Mouse (Mus musculus): ENCODE measurements at regions not wholly inside any gene's neighbourhood (a gene's known extent, or its start where the extent isn't known, plus 50 kb on each side); places are given as distances from the start of the nearest gene placed in this dataset.
A peak's percentile ranks its signal among the peaks of the same experiment; 100 is the strongest.

GRCm38 (mm10) chr2:78094921-78095320 lies 148.7 kb upstream of the Cwc22 start:
- Histone ChIP-seq H3K27me3 (no peaks in the 10 kb centered on the region), H3K4me2 (no peak overlapping the region), H3K9ac (no peak overlapping the region), H3K27ac (replicated peaks) (no peak overlapping the region), H3K9me3 (no peaks in the 10 kb centered on the region), H3K36me3 (no peaks in the 10 kb centered on the region), H3K4me1 (replicated peaks) (no peaks in the 10 kb centered on the region), H3K4me3 (no peak overlapping the region)
- ATAC-seq (ENCODE audit: low read depth): no peak

- H3K27me3 ChIP-seq: no peaks in the 10 kb centered on the region; the same call in 1 of the 2 replicates
- H3K9ac ChIP-seq: no peak overlapping the region
- H3K36me3 ChIP-seq: no peaks in the 10 kb centered on the region
- no peak; the same call in 1 of the 2 replicates for ATAC-seq (ENCODE audit: low read depth)
- peaks cover 5% of the 10 kb centered on the region for H3K4me1 ChIP-seq (replicated peaks)
- H3K4me3 ChIP-seq: no peak overlapping the region
- 20% methylated on average over 16 of the region's 16 CpGs for WGBS
- H3K9me3 ChIP-seq: no peaks in the 10 kb centered on the region
- no peak overlapping the region for H3K27ac ChIP-seq (replicated peaks)
- H3K4me2 ChIP-seq: no peak overlapping the region
Measured at GRCm38 (mm10) chr2:78064321-78065037, 118.3 kb upstream of the Cwc22 start.

- Histone ChIP-seq H3K9ac (no peak overlapping the region), H3K9me3 (no peaks in the 10 kb centered on the region), H3K4me2 (no peak overlapping the region), H3K27me3 (no peaks in the 10 kb centered on the region), H3K4me1 (replicated peaks) (peaks cover 5% of the 10 kb centered on the region), H3K36me3 (no peaks in the 10 kb centered on the region), H3K4me3 (no peak overlapping the region), H3K27ac (replicated peaks) (no peak overlapping the region)
- no peak for ATAC-seq (ENCODE audit: low read depth)
- 81% methylated on average over 10 of the region's 10 CpGs for WGBS
Measured at GRCm38 (mm10) chr2:78059801-78060416, 113.7 kb upstream of the Cwc22 start.

- H3K9ac ChIP-seq: no peak overlapping the region
- 60% methylated on average over 2 of the region's 2 CpGs for WGBS
- H3K4me3 ChIP-seq: no peak overlapping the region
- no peak overlapping the region for H3K27ac ChIP-seq (replicated peaks)
- H3K36me3 ChIP-seq: no peaks in the 10 kb centered on the region
- no peaks in the 10 kb centered on the region for H3K27me3 ChIP-seq
- no peaks in the 10 kb centered on the region for H3K9me3 ChIP-seq
- H3K4me2 ChIP-seq: no peak overlapping the region
- no peak for ATAC-seq (ENCODE audit: low read depth)
- no peaks in the 10 kb centered on the region; the same call in 1 of the 2 replicates for H3K4me1 ChIP-seq (replicated peaks)
Measured at GRCm38 (mm10) chr2:78058988-78059387, 112.8 kb upstream of the Cwc22 start.

- Histone ChIP-seq H3K4me3 (no peak overlapping the region), H3K9me3 (no peaks in the 10 kb centered on the region), H3K9ac (no peak overlapping the region), H3K4me2 (no peak overlapping the region), H3K27ac (replicated peaks) (no peak overlapping the region), H3K27me3 (no peaks in the 10 kb centered on the region), H3K4me1 (replicated peaks) (peaks cover 8% of the 10 kb centered on the region), H3K36me3 (no peaks in the 10 kb centered on the region)
- 77% methylated on average over 3 of the region's 3 CpGs for WGBS
- no peak for ATAC-seq (ENCODE audit: low read depth)
Measured at GRCm38 (mm10) chr2:78053910-78054309, 107.7 kb upstream of the Cwc22 start.

- H3K27me3 ChIP-seq: no peaks in the 10 kb centered on the region
- H3K4me1 ChIP-seq (replicated peaks): peaks cover 13% of the 10 kb centered on the region
- no peak for ATAC-seq (ENCODE audit: low read depth)
- H3K36me3 ChIP-seq: no peaks in the 10 kb centered on the region
- H3K9ac ChIP-seq: no peak overlapping the region
- no peaks in the 10 kb centered on the region for H3K9me3 ChIP-seq
- no peak overlapping the region for H3K27ac ChIP-seq (replicated peaks)
- no peak overlapping the region for H3K4me2 ChIP-seq
- H3K4me3 ChIP-seq: no peak overlapping the region
- WGBS: 92% methylated on average over 7 of the region's 7 CpGs
Measured at GRCm38 (mm10) chr2:78050542-78050941, 104.4 kb upstream of the Cwc22 start.

GRCm38 (mm10) chr2:78049248-78049874 lies 103.2 kb upstream of the Cwc22 start:
- Histone ChIP-seq H3K4me3 (peak overlapping the region; percentile 26), H3K4me2 (peak overlapping the region; percentile 56), H3K4me1 (replicated peaks) (peaks cover 13% of the 10 kb centered on the region), H3K9me3 (no peaks in the 10 kb centered on the region), H3K36me3 (no peaks in the 10 kb centered on the region), H3K27ac (replicated peaks) (peak overlapping the region; percentile 50; the same call in 1 of the 2 replicates), H3K27me3 (no peaks in the 10 kb centered on the region), H3K9ac (peak overlapping the region; percentile 47; the same call in 1 of the 2 replicates)
- ATAC-seq (ENCODE audit: low read depth): peak; percentile 81
- 16% methylated on average over 8 of the region's 8 CpGs for WGBS

GRCm38 (mm10) chr2:78048706-78049055 lies 102.5 kb upstream of the Cwc22 start:
- Histone ChIP-seq H3K27ac (replicated peaks) (no peak overlapping the region), H3K9me3 (no peaks in the 10 kb centered on the region), H3K36me3 (no peaks in the 10 kb centered on the region), H3K4me1 (replicated peaks) (peaks cover 13% of the 10 kb centered on the region), H3K9ac (peak overlapping the region; percentile 47; the same call in 1 of the 2 replicates), H3K4me2 (peak overlapping the region; percentile 56), H3K4me3 (peak overlapping the region; percentile 26), H3K27me3 (no peaks in the 10 kb centered on the region)
- ATAC-seq (ENCODE audit: low read depth): peak; percentile 40; the same call in 1 of the 2 replicates
- 57% methylated on average over 6 of the region's 6 CpGs for WGBS

- 0 out of 2 replicates have a peak overlapping the region, but pooled peaks have one; percentile 47 for H3K9ac ChIP-seq
- H3K27ac ChIP-seq (replicated peaks): no peak overlapping the region
- H3K4me1 ChIP-seq (replicated peaks): peaks cover 13% of the 10 kb centered on the region
- H3K4me3 ChIP-seq: 0 out of 2 replicates have a peak overlapping the region, but pooled peaks have one; percentile 26
- no peaks in the 10 kb centered on the region for H3K36me3 ChIP-seq
- H3K27me3 ChIP-seq: no peaks in the 10 kb centered on the region
- no peaks in the 10 kb centered on the region for H3K9me3 ChIP-seq
- peak overlapping the region; percentile 56 for H3K4me2 ChIP-seq
- ATAC-seq (ENCODE audit: low read depth): peak; percentile 60
- WGBS: 41% methylated on average over 11 of the region's 11 CpGs
Measured at GRCm38 (mm10) chr2:78048030-78048705, 102.0 kb upstream of the Cwc22 start.

GRCm38 (mm10) chr2:78027319-78027718 lies 81.1 kb upstream of the Cwc22 start:
- Histone ChIP-seq H3K27ac (replicated peaks) (no peak overlapping the region), H3K4me1 (replicated peaks) (no peaks in the 10 kb centered on the region), H3K4me3 (no peak overlapping the region), H3K9ac (no peak overlapping the region), H3K9me3 (no peaks in the 10 kb centered on the region), H3K36me3 (no peaks in the 10 kb centered on the region), H3K27me3 (no peaks in the 10 kb centered on the region), H3K4me2 (no peak overlapping the region)
- ATAC-seq (ENCODE audit: low read depth): no peak
- 84% methylated on average over 2 of the region's 2 CpGs for WGBS

- H3K27ac ChIP-seq (replicated peaks): no peak overlapping the region
- no peak overlapping the region for H3K9ac ChIP-seq
- no peak overlapping the region for H3K4me3 ChIP-seq
- no peak for ATAC-seq (ENCODE audit: low read depth)
- no peaks in the 10 kb centered on the region for H3K9me3 ChIP-seq
- H3K4me1 ChIP-seq (replicated peaks): no peaks in the 10 kb centered on the region
- 66% methylated on average over 6 of the region's 6 CpGs for WGBS
- no peak overlapping the region for H3K4me2 ChIP-seq
- no peaks in the 10 kb centered on the region for H3K27me3 ChIP-seq
- no peaks in the 10 kb centered on the region for H3K36me3 ChIP-seq
Measured at GRCm38 (mm10) chr2:78026808-78027207, 80.6 kb upstream of the Cwc22 start.

Measured in neural tube, embryonic 13.5 days (tissue).